Mouse (Mus musculus) forebrain, embryonic 16.5 days (tissue): ENCODE results near the gene Scnn1a. TPM values are rescaled to one million over a fixed set of nuclear protein-coding genes. Genes with fewer than 3 reads are reported as not detected.
"Not testable (repeated sequence)": the region's sequence is repeated elsewhere in the genome, so short reads cannot be mapped to it uniquely, and the experiment has no call there.

Experiments used
- ATAC-seq: fragments of 200-750 bp; cut with Nextera tagmentation; 2 replicates; pipeline ENCODE4 v1.8.0; 2017; ENCODE audit warnings: mild to moderate bottlenecking, moderate library complexity
- H3K27ac ChIP-seq: fragments of 300-500 bp; sonication (generic); 2 replicates; pipeline ENCODE4 v1.5.1; 2014; ENCODE audit warnings: low read length, control low read depth
- H3K27me3 ChIP-seq: fragments of 300-500 bp; sonication (generic); replicated peaks from 2 replicates; pipeline ENCODE4 v1.6.1; 2014; ENCODE audit warnings: low read length; ENCODE audit not compliant: control insufficient read depth, insufficient read depth
- H3K36me3 ChIP-seq: fragments of 300-500 bp; sonication (generic); 2 replicates; pipeline ENCODE4 v1.6.1; 2014; ENCODE audit not compliant: control insufficient read depth, insufficient read depth
- H3K4me1 ChIP-seq: fragments of 300-500 bp; sonication (generic); replicated peaks from 2 replicates; pipeline ENCODE4 v1.6.1; 2014; ENCODE audit warnings: low read length; ENCODE audit not compliant: control insufficient read depth, insufficient read depth
- H3K4me2 ChIP-seq: fragments of 300-500 bp; sonication (generic); 2 replicates; pipeline ENCODE4 v1.6.1; 2014; ENCODE audit warnings: mild to moderate bottlenecking, low read length, control low read depth
- H3K4me3 ChIP-seq: fragments of 300-500 bp; sonication (generic); replicated peaks from 2 replicates; pipeline ENCODE4 v1.5.1; 2014; ENCODE audit warnings: mild to moderate bottlenecking, low read length, control low read depth
- H3K9ac ChIP-seq: fragments of 300-500 bp; sonication (generic); replicated peaks from 2 replicates; pipeline ENCODE4 v1.6.1; 2014; ENCODE audit warnings: low read depth, low read length, control low read depth
- H3K9me3 ChIP-seq: fragments of 300-500 bp; sonication (generic); 2 replicates; pipeline ENCODE4 v1.6.1; 2016; ENCODE audit warnings: low read length; ENCODE audit not compliant: control insufficient read depth
- WGBS: fragments of 180-500 bp; shearing (Covaris S2); extraction: QIAGEN DNeasy Blood & Tissue Kit; methylation state at CpG from one replicate; pipeline ENCODE4 v1.1.7; 2014; 5-methylcytosine and 5-hydroxymethylcytosine counted together
- polyA plus RNA-seq: library from polyadenylated mRNA; unstranded; fragments of >200 nt; fragmentation: Nextera tagmentation; extraction: Ambion mirVana; gene quantifications from 2 replicates; pipeline ENCODE4 v1.2.1, GENCODE M21; 2015

The Scnn1a gene
- polyA plus RNA-seq, 1 experiment from 2014 or later = 0.39 TPM

DNA sequence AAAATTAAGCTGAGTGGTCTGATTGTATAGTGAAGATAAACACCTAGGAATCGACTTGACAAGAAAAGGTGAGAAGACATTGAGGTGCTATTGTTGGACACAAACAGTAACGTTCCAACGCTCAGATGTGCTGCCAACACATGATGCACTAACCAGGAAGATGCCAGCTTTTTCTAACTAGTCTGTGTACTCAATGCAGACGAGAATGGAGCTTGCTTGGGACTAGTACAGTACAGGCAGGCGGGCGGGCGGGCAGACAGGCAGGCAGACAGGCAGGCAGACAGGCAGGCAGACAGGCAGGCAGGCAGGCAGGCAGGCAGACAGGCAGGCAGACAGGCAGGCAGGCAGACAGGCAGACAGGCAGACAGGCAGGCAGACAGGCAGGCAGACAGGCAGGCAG is 16.1 kb upstream of the Scnn1a start:
- not testable (repeated sequence) for H3K36me3 ChIP-seq, H3K4me2 ChIP-seq, H3K4me1 ChIP-seq, H3K9me3 ChIP-seq, H3K27me3 ChIP-seq, H3K4me3 ChIP-seq, H3K27ac ChIP-seq, H3K9ac ChIP-seq, ATAC-seq
- 85% methylated on average over 7 of the region's 7 CpGs for WGBS

DNA sequence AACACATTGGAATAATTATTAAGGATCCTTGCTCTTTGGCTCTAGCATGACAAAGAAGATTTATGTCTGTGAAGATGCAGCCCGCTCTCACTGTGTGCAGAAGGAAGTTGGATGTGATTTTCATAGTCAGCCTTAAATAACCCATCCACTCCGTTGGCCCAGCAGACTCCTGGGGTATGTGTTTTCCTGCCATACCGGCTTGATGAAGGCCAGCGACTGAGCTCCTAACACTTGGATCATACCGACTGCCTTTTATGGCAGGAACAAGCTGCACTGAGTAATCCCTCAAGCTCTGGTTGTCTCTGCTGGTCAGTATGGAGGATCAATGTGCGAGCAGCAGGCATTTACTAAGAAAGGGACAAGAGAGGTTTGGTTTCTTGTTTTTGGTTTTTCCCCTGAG is 15.0 kb upstream of the Scnn1a start:
- Histone ChIP-seq H3K9me3 (no peaks in the 10 kb centered on the region), H3K27ac (no peak overlapping the region), H3K27me3 (no peaks in the 10 kb centered on the region), H3K9ac (no peak overlapping the region), H3K36me3 (no peaks in the 10 kb centered on the region), H3K4me3 (no peak overlapping the region), H3K4me1 (no peaks in the 10 kb centered on the region), H3K4me2 (no peak overlapping the region)
- ATAC-seq = no peak
- WGBS = 92% methylated on average over 6 of the region's 6 CpGs

GRCm38 (mm10) chr6:125307091-125307490 is 13.4 kb upstream of the Scnn1a start:
- Histone ChIP-seq H3K9ac (no peak overlapping the region), H3K27me3 (no peaks in the 10 kb centered on the region), H3K36me3 (no peaks in the 10 kb centered on the region), H3K4me2 (no peak overlapping the region), H3K4me3 (no peak overlapping the region), H3K9me3 (no peaks in the 10 kb centered on the region), H3K27ac (no peak overlapping the region), H3K4me1 (no peaks in the 10 kb centered on the region)
- WGBS = 88% methylated on average over 5 of the region's 5 CpGs
- no peak for ATAC-seq

GRCm38 (mm10) chr6:125308921-125309320 is 11.5 kb upstream of the Scnn1a start:
- H3K9ac ChIP-seq = no peak overlapping the region
- no peaks in the 10 kb centered on the region for H3K27me3 ChIP-seq
- H3K36me3 ChIP-seq = no peaks in the 10 kb centered on the region
- ATAC-seq = no peak
- whole genome bisulfite sequencing = 9% methylated on average over 13 of the region's 13 CpGs
- H3K27ac ChIP-seq = no peak overlapping the region
- H3K9me3 ChIP-seq = no peaks in the 10 kb centered on the region
- H3K4me3 ChIP-seq = no peak overlapping the region
- no peak overlapping the region for H3K4me2 ChIP-seq
- peaks cover 6% of the 10 kb centered on the region for H3K4me1 ChIP-seq

DNA sequence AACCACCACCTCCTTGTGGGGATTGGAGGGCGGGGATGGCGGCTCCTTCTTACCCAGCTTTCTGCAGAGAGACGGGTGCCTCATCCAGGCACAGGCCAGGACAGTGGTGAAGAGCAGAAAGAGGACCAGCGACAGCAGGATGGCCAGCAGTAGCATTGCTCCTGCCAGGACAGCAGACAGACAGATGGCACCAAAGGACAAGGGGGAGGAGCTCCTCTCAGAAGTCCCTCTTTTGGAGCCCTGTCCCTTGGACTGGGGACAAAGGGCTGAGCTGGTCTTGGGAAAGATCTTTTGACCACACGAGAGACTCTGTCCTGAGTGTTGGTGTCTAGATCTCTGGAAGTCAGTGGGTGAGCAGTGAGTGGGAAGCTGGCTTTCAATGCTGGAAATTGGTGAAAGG is 11.1 kb upstream of the Scnn1a start:
- Histone ChIP-seq H3K36me3 (no peaks in the 10 kb centered on the region), H3K9ac (no peak overlapping the region), H3K27me3 (0 out of 2 replicates have a peak, but pooled peaks cover 3% of the 10 kb centered on the region), H3K4me1 (peaks cover 11% of the 10 kb centered on the region), H3K27ac (no peak overlapping the region), H3K4me3 (no peak overlapping the region), H3K4me2 (no peak overlapping the region), H3K9me3 (no peaks in the 10 kb centered on the region)
- ATAC-seq = no peak
- 42% methylated on average over 5 of the region's 5 CpGs for WGBS

GRCm38 (mm10) chr6:125312171-125312570 is 8.3 kb upstream of the Scnn1a start:
- peaks cover 11% of the 10 kb centered on the region for H3K4me1 ChIP-seq
- WGBS = 92% methylated on average over 9 of the region's 9 CpGs
- no peak for ATAC-seq

GRCm38 (mm10) chr6:125312581-125313355 is 7.7 kb upstream of the Scnn1a start:
- no peaks in the 10 kb centered on the region for H3K36me3 ChIP-seq
- H3K27ac ChIP-seq = no peak overlapping the region
- 77% methylated on average over 22 of the region's 22 CpGs for WGBS
- H3K9ac ChIP-seq = no peak overlapping the region
- peaks cover 11% of the 10 kb centered on the region for H3K4me1 ChIP-seq
- no peak for ATAC-seq
- H3K9me3 ChIP-seq = no peaks in the 10 kb centered on the region
- H3K4me2 ChIP-seq = peak overlapping the region; percentile 46
- peak overlapping the region; percentile 29 for H3K4me3 ChIP-seq
- 0 out of 2 replicates have a peak, but pooled peaks cover 3% of the 10 kb centered on the region for H3K27me3 ChIP-seq

More at GRCm38 (mm10) chr6:125312171-125312570, 8.3 kb upstream of the Scnn1a start:
- Histone ChIP-seq H3K4me3 (no peak overlapping the region), H3K4me2 (peak overlapping the region; percentile 46; the same call in 1 of the 2 replicates), H3K9me3 (no peaks in the 10 kb centered on the region), H3K36me3 (no peaks in the 10 kb centered on the region), H3K9ac (no peak overlapping the region), H3K27ac (no peak overlapping the region), H3K27me3 (0 out of 2 replicates have a peak, but pooled peaks cover 3% of the 10 kb centered on the region)

GRCm38 (mm10) chr6:125313546-125314230 is 6.8 kb upstream of the Scnn1a start, which contains the start of gene Ltbr:
Gene Ltbr, minus strand, starts transcription at chr6:125313885.
- ATAC-seq = peak; percentile 71
- Histone ChIP-seq H3K27ac (no peak within 1 kb of the TSS), H3K4me2 (peak within 1 kb of the TSS; percentile 46), H3K4me3 (peak within 1 kb of the TSS; percentile 29), H3K4me1 (peaks cover 11% of the 10 kb centered on the region), H3K27me3 (0 out of 2 replicates have a peak, but pooled peaks cover 3% of the 10 kb centered on the region), H3K36me3 (no peaks in the 10 kb centered on the region), H3K9me3 (no peaks in the 10 kb centered on the region), H3K9ac (peak within 1 kb of the TSS; percentile 62)
- WGBS = 4% methylated on average over 36 of the region's 46 CpGs

- H3K9ac ChIP-seq = peak overlapping the region; percentile 62
- no peaks in the 10 kb centered on the region for H3K9me3 ChIP-seq
- ATAC-seq = peak; percentile 19
- H3K4me1 ChIP-seq = peaks cover 11% of the 10 kb centered on the region
- peak overlapping the region; percentile 46 for H3K4me2 ChIP-seq
- no peak overlapping the region for H3K27ac ChIP-seq
- no peaks in the 10 kb centered on the region for H3K36me3 ChIP-seq
- WGBS = 64% methylated on average over 7 of the region's 7 CpGs
- H3K4me3 ChIP-seq = peak overlapping the region; percentile 29
- 0 out of 2 replicates have a peak, but pooled peaks cover 3% of the 10 kb centered on the region for H3K27me3 ChIP-seq
Observed at GRCm38 (mm10) chr6:125314231-125314563, 6.3 kb upstream of the Scnn1a start.
